Mouse (Mus musculus) limb, embryonic 13.5 days (tissue): ENCODE results near the gene Hs6st3. TPM values are rescaled to one million over a fixed set of nuclear protein-coding genes. Genes with fewer than 3 reads are reported as not detected.

Experiments used
- ATAC-seq: fragments of 200-750 bp; cut with Nextera tagmentation; 2 replicates; pipeline ENCODE4 v1.8.0; 2017; ENCODE audit warnings: low read depth, moderate number of reproducible peaks, moderate TSS enrichment; ENCODE audit not compliant: low FRiP score
- H3K27ac ChIP-seq: fragments of 300-500 bp; sonication (generic); 2 replicates; pipeline ENCODE4 v1.5.1; 2015; ENCODE audit warnings: inconsistent platforms, mild to moderate bottlenecking, moderate library complexity
- H3K27me3 ChIP-seq: fragments of 300-500 bp; sonication (generic); 2 replicates; pipeline ENCODE4 v1.6.1; 2015; ENCODE audit warnings: mild to moderate bottlenecking, inconsistent platforms
- H3K36me3 ChIP-seq: fragments of 300-500 bp; sonication (generic); 2 replicates; pipeline ENCODE4 v1.6.1; 2015; ENCODE audit warnings: inconsistent platforms, mild to moderate bottlenecking, moderate library complexity
- H3K4me1 ChIP-seq: fragments of 300-500 bp; sonication (generic); 2 replicates; pipeline ENCODE4 v1.6.1; 2015; ENCODE audit warnings: inconsistent platforms
- H3K4me2 ChIP-seq: fragments of 300-500 bp; sonication (generic); replicated peaks from 2 replicates; pipeline ENCODE4 v1.6.1; 2015; ENCODE audit warnings: inconsistent platforms, mild to moderate bottlenecking, moderate library complexity
- H3K4me3 ChIP-seq: fragments of 300-500 bp; sonication (generic); 2 replicates; pipeline ENCODE4 v1.5.1; 2015; ENCODE audit warnings: moderate library complexity, mild to moderate bottlenecking, inconsistent platforms
- H3K9ac ChIP-seq: fragments of 300-500 bp; sonication (generic); 2 replicates; pipeline ENCODE4 v1.6.1; 2015; ENCODE audit warnings: mild to moderate bottlenecking, inconsistent platforms
- H3K9me3 ChIP-seq: fragments of 300-500 bp; sonication (generic); 2 replicates; pipeline ENCODE4 v1.6.1; 2016; ENCODE audit warnings: inconsistent platforms
- WGBS: fragments of 180-500 bp; shearing (Covaris S2); methylation state at CpG from one replicate; pipeline ENCODE4 v1.1.7; 2015; 5-methylcytosine and 5-hydroxymethylcytosine counted together
- polyA plus RNA-seq: library from polyadenylated mRNA; unstranded; fragments of >200 nt; fragmentation: Nextera tagmentation; extraction: Ambion mirVana; gene quantifications from 2 replicates; pipeline ENCODE4 v1.2.1, GENCODE M21; 2015

Gene Hs6st3
- polyA plus RNA-seq, 1 experiment from 2014 or later, result 0.24 TPM

DNA sequence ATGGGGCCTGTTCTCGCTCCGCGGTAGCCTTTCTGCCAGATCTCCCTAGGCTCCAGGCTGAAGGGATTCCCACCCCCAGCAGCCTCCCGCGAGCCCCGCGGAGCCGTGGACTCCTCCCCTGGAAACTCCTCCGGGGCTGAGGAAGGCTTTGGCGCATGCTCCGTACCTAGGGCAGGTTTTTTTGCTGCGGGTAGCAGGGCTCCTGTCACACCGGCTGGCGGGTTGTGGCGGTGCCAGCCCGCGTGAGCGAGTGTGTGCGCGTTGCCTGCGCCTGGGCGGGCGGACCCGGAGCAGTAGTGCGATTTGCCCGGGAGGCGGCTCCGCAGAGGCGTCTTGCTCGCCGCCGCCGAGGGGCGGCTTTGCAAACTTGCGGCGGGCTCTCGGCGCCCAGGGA is 632 bp upstream of the Hs6st3 start:
- Histone ChIP-seq H3K4me1 (peaks cover 13% of the 10 kb centered on the region; the same call in 1 of the 2 replicates), H3K27me3 (peaks cover 76% of the 10 kb centered on the region), H3K4me3 (peak overlapping the region; percentile 72), H3K27ac (no peak overlapping the region), H3K9me3 (no peaks in the 10 kb centered on the region), H3K9ac (peak overlapping the region; percentile 72), H3K36me3 (no peaks in the 10 kb centered on the region), H3K4me2 (peak overlapping the region; percentile 96)
- WGBS, result under 1% methylated on average over 37 of the region's 38 CpGs
- peak; percentile 83 for ATAC-seq

DNA sequence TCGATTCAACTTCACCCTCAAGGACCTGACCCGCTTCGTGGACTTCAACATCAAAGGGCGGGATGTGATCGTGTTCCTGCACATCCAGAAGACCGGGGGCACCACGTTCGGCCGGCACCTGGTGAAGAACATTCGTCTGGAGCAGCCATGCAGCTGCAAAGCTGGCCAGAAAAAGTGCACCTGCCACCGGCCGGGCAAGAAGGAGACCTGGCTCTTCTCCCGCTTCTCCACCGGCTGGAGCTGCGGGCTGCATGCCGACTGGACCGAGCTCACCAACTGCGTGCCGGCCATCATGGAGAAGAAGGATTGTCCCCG is 602 bp downstream of the Hs6st3 start:
- Histone ChIP-seq H3K9me3 (no peaks in the 10 kb centered on the region), H3K4me2 (peak overlapping the region; percentile 96), H3K36me3 (no peaks in the 10 kb centered on the region), H3K4me3 (peak overlapping the region; percentile 72), H3K9ac (peak overlapping the region; percentile 72), H3K27ac (no peak overlapping the region), H3K27me3 (peaks cover 76% of the 10 kb centered on the region), H3K4me1 (peaks cover 13% of the 10 kb centered on the region; the same call in 1 of the 2 replicates)
- ATAC-seq, result no peak
- under 1% methylated on average over 20 of the region's 20 CpGs for WGBS

DNA sequence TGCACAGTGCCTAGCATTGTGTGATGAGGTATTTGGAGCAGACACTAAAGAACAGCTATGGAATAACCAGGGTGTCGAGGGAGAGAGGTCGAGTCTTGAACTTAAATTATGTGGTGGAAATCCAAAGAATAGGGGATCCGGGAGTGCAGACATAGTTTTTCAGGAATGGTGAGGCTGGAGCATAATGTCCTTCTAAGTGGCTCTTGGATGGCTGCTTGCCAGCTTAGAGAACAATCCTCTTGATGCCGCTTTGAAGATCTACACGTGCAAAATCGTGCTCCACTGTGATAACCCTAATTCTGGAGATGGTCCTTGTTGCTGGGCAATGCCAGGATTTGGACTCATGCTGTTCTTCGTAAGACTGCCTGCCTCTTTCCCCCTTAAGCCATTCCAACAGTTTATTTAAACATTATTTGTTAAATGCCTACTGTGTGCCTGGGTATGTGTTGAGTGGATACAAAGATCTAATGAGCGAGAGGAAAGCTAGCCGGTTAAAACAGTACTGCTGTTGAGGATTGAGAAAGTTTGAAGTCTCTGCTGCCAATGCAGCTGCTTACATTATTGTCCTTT is 1.3 kb downstream of the Hs6st3 start:
- Histone ChIP-seq H3K4me2 (peak overlapping the region; percentile 96), H3K4me3 (peak overlapping the region; percentile 72)

DNA sequence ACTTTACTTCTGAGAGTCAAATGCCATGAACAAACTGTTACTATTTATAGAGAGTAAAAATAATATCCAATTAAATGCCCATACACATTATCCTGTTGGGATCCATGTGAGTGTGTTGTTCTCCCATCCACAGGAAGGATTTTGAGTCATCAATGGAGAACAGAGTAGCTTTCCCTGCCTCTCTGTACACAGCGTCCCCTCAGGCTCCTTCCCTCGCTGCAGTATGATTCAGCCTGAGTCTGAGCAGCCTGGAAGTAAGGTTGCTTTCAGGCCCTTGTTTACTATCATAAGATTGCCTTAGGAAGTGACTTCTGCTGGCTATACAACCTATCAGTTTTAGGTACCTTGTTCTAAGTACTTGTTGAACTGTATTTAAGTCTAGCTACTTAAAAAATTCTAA is 14.9 kb downstream of the Hs6st3 start:
- Histone ChIP-seq H3K4me2 (no peak overlapping the region), H3K36me3 (no peaks in the 10 kb centered on the region; the same call in 1 of the 2 replicates), H3K4me3 (no peak overlapping the region), H3K9ac (no peak overlapping the region), H3K9me3 (peaks cover 15% of the 10 kb centered on the region), H3K27ac (no peak overlapping the region), H3K27me3 (no peaks in the 10 kb centered on the region), H3K4me1 (no peaks in the 10 kb centered on the region)
- WGBS, result 68% methylated on average over 2 of the region's 2 CpGs
- no peak for ATAC-seq

More for the DNA sequence above, 1.3 kb downstream of the Hs6st3 start:
- H3K4me1 ChIP-seq, result peaks cover 13% of the 10 kb centered on the region; the same call in 1 of the 2 replicates
- 45% methylated on average over 9 of the region's 9 CpGs for WGBS
- no peak overlapping the region for H3K27ac ChIP-seq
- H3K36me3 ChIP-seq, result no peaks in the 10 kb centered on the region
- no peaks in the 10 kb centered on the region for H3K9me3 ChIP-seq
- ATAC-seq, result no peak
- H3K9ac ChIP-seq, result no peak overlapping the region
- peaks cover 70% of the 10 kb centered on the region for H3K27me3 ChIP-seq

DNA sequence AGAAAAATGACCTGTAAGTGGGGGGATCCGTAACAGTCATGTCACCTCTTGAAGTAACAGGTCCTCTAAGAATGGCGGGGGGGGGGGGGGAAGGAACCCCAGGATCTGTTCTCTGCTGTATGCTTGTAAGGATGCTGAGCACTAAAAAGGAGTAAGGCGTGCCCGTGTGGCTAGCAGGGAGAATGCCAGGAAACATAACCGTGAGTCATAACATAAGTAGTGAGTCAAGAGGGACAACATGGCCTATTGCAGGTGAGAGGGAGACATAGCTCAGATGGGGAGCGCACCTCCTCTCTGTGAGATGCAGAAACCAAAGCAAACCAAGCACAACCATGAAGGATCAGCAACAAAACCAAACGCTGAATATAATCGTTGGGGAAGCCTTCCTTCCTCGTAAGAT is 55.8 kb downstream of the Hs6st3 start:
- Histone ChIP-seq H3K27ac (no peak overlapping the region), H3K4me2 (no peak overlapping the region), H3K36me3 (no peaks in the 10 kb centered on the region), H3K27me3 (no peaks in the 10 kb centered on the region), H3K4me1 (0 out of 2 replicates have a peak, but pooled peaks cover 5% of the 10 kb centered on the region), H3K4me3 (no peak overlapping the region), H3K9ac (no peak overlapping the region), H3K9me3 (no peaks in the 10 kb centered on the region)
- 88% methylated on average over 9 of the region's 9 CpGs for WGBS
- ATAC-seq, result no peak

DNA sequence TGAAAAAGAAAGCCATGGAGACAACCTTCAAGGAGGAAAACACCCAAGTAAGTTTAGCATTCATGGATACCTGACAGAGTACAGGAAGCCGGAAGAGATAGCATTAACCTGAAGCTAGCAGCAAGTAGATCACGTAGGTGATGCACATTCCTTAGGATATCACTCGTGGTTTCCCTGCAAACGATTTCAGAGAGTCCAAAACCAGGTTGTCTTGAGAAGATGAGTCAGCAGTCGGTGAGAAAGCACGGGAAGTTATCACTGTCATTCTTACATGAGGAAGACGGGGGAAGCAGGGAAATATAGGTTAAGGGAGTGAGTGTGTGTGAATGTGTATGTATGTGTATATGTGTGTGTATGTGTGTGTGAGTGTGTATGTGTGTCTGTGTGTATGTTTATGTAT is 65.4 kb downstream of the Hs6st3 start:
- Histone ChIP-seq H3K27ac (no peak overlapping the region), H3K4me3 (no peak overlapping the region), H3K27me3 (no peaks in the 10 kb centered on the region), H3K4me1 (no peaks in the 10 kb centered on the region), H3K4me2 (no peak overlapping the region), H3K36me3 (no peaks in the 10 kb centered on the region), H3K9me3 (no peaks in the 10 kb centered on the region), H3K9ac (no peak overlapping the region)
- no peak for ATAC-seq
- 84% methylated on average over 7 of the region's 7 CpGs for WGBS

DNA sequence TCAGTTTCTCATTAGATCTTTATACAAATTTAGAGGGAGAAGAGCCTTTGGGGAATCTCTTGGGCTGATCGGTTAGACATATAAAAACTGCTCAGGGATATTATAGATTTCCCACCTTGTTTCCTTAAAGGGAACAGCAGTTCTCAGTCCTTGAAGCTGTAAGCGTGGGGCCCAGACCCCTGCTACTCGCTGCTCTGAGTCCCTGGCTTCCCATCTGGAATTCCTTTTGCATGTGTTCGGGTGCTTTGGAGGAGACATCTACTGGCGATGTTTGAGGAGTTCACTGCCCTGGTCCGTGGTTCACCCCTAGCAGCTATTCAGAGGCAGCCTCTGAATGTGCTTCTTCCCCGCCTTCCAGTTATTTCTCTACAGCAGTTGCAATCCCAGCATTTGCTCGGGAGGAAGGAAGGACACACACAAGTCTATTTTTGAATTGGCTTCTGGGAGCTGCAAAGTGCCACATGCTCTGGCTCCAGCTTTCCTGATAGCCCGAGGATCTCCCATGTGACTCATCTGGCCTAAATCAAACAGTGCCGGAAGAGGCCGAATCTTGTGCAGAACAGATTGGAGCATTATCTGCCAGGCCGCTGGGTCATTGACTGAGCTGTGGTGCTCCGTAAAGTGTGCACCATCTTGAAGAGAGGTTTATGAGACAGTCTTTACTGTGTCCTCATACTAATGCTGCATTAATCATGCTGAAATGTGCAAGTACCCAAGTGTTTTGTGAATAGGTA is 77.6 kb downstream of the Hs6st3 start:
- H3K27me3 ChIP-seq, result no peaks in the 10 kb centered on the region
- peak; percentile 58 for ATAC-seq
- H3K4me2 ChIP-seq, result 0 out of 2 replicates have a peak overlapping the region, but pooled peaks have one; percentile 7
- H3K9me3 ChIP-seq, result no peaks in the 10 kb centered on the region
- no peak overlapping the region for H3K4me3 ChIP-seq
- H3K27ac ChIP-seq, result peak overlapping the region; percentile 11; the same call in 1 of the 2 replicates
- peaks cover 19% of the 10 kb centered on the region for H3K4me1 ChIP-seq
- WGBS, result 41% methylated on average over 13 of the region's 13 CpGs
- no peak overlapping the region for H3K9ac ChIP-seq
- H3K36me3 ChIP-seq, result no peaks in the 10 kb centered on the region

DNA sequence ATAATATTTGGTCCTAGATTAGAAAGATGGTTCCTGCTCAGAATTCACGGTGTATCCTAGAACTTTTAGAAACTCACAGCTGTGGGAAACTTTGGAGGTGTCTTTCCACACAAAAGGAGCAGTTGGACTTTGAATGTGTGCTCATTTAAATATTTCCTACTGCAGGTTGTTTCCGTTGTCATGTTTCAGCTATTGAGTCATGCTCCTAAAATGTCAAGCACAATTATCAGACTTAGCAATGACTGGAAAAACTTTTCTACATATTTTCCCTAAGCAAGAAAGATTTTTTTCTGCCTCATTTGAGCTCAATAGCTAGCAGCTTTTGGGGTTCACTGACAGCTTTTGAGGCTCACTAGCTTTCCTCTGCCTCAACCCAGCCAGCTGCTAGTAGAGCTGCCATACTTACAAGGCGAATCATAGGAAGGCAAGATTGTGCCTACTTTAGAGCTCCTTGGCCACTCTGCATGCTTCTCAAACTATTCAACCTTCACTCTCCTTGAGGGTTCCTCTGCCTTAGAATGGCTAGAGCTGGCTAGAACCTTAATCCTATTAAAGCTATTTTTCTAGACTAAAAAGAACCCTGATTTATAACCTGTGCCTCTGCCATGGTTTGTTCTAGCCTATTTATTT is 89.7 kb downstream of the Hs6st3 start:
- ATAC-seq, result no peak
- 89% methylated on average over 3 of the region's 3 CpGs for WGBS
- Histone ChIP-seq H3K4me1 (no peaks in the 10 kb centered on the region), H3K27me3 (no peaks in the 10 kb centered on the region), H3K4me2 (no peak overlapping the region), H3K27ac (no peak overlapping the region), H3K4me3 (no peak overlapping the region), H3K36me3 (no peaks in the 10 kb centered on the region), H3K9me3 (peaks cover 3% of the 10 kb centered on the region; the same call in 1 of the 2 replicates), H3K9ac (no peak overlapping the region)

DNA sequence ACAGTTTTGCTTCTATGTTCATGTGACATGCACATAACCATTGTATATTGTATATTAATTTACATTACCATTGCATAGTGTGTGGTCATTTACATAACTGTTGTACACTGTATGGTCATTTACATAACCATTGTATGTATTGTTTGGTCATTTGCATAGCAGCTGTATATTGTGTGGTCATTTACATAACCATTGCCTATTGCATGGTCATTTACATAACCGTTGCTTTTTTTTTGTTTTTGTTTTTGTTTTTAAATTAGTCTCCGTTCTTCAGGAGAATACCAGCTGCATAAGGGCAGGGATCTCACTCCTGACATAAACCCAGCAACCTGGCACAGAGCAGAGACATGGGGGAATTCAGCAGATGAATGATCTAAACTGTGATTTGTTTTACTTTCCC is 95.5 kb downstream of the Hs6st3 start:
- no peak overlapping the region for H3K27ac ChIP-seq
- 87% methylated on average over 2 of the region's 2 CpGs for WGBS
- H3K4me2 ChIP-seq, result no peak overlapping the region
- H3K9ac ChIP-seq, result no peak overlapping the region
- peaks cover 7% of the 10 kb centered on the region; the same call in 1 of the 2 replicates for H3K9me3 ChIP-seq
- H3K36me3 ChIP-seq, result no peaks in the 10 kb centered on the region
- H3K27me3 ChIP-seq, result no peaks in the 10 kb centered on the region
- H3K4me3 ChIP-seq, result no peak overlapping the region
- ATAC-seq, result no peak
- no peaks in the 10 kb centered on the region for H3K4me1 ChIP-seq

DNA sequence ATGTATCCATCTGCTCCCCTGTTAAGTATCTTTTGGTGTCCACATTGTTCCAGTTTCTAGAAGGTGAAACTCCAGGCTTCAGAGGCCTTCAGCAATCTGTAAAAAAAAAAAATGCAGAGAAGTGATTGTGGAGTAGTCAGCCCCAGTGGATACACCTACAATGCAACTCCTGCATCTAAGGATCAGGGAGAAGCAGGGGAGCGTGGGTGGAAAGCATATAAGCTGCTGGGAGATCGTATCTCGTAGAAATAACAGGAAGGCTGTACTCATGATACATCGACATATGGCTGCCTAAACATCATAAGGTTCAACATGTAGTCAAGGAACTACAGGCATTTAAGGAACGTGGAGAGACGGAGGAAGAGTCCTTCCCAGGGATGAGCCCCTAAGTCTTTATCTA is 109.0 kb downstream of the Hs6st3 start:
- 90% methylated on average over 6 of the region's 6 CpGs for WGBS
- 0 out of 2 replicates have a peak, but pooled peaks cover 4% of the 10 kb centered on the region for H3K4me1 ChIP-seq
- no peak overlapping the region for H3K4me2 ChIP-seq
- H3K27me3 ChIP-seq, result no peaks in the 10 kb centered on the region
- ATAC-seq, result no peak
- no peaks in the 10 kb centered on the region for H3K9me3 ChIP-seq
- no peak overlapping the region for H3K9ac ChIP-seq
- no peaks in the 10 kb centered on the region for H3K36me3 ChIP-seq
- H3K4me3 ChIP-seq, result no peak overlapping the region
- H3K27ac ChIP-seq, result no peak overlapping the region

DNA sequence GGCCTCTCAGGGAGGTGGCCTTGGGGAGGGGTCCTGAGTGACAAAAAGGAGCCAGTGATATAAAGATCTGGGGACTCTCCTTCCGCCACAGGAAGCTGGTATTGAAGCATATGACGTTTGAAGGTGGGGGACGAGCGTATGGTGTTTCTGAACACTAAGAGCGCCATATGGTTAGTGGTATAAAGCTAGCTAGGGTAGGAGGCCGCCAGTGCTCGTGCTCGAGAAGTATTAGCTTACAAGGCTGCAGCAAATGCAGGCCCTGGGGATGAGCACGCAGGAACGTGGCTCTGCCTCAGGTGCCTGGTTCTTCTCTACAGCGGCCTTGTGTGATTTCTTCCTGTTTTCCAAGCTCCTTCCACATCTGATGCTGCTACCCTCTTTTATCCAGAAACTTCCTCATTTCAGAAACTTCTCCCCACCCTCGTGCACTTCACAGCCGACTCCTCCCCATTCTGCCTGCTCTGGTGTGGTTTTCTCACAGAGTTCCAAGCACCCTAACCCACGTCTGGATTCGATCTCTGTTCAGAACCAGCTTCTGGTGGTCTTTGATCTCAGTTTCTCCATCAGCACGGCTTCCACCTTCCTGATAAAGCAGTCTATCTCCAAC is 110.0 kb downstream of the Hs6st3 start:
- H3K9me3 ChIP-seq, result no peaks in the 10 kb centered on the region
- WGBS, result 73% methylated on average over 16 of the region's 16 CpGs
- no peak overlapping the region for H3K9ac ChIP-seq
- ATAC-seq, result no peak
- H3K36me3 ChIP-seq, result no peaks in the 10 kb centered on the region
- no peaks in the 10 kb centered on the region for H3K27me3 ChIP-seq
- H3K27ac ChIP-seq, result no peak overlapping the region
- no peak overlapping the region for H3K4me2 ChIP-seq
- 0 out of 2 replicates have a peak, but pooled peaks cover 4% of the 10 kb centered on the region for H3K4me1 ChIP-seq
- no peak overlapping the region for H3K4me3 ChIP-seq

DNA sequence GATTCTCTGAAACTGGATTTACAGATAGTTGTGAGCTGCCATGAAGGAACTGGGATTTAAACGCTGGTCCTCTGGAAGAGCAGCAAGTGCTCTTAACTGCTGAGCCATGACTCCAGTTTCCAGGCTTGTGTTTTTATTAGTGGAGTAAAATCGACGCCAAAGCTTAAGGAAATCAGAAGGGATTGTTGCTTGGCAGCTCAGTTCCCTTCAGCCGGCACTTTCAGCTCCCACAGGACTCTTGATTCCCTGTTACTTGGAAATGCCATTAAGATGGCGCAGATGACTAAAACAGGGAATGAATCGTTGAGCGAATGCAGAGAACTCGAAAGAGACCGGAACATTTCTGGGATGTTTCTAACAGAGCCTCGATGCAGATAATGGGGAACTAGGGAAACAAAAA is 112.2 kb downstream of the Hs6st3 start:
- peak; percentile 75 for ATAC-seq
- H3K4me3 ChIP-seq, result no peak overlapping the region
- no peak overlapping the region for H3K9ac ChIP-seq
- H3K4me1 ChIP-seq, result 0 out of 2 replicates have a peak, but pooled peaks cover 4% of the 10 kb centered on the region
- 39% methylated on average over 10 of the region's 10 CpGs for WGBS
- H3K27me3 ChIP-seq, result no peaks in the 10 kb centered on the region
- H3K27ac ChIP-seq, result peak overlapping the region; percentile 58; the same call in 1 of the 2 replicates
- H3K4me2 ChIP-seq, result peak overlapping the region; percentile 21
- H3K36me3 ChIP-seq, result no peaks in the 10 kb centered on the region
- H3K9me3 ChIP-seq, result no peaks in the 10 kb centered on the region
